In the genomic region with DNA sequence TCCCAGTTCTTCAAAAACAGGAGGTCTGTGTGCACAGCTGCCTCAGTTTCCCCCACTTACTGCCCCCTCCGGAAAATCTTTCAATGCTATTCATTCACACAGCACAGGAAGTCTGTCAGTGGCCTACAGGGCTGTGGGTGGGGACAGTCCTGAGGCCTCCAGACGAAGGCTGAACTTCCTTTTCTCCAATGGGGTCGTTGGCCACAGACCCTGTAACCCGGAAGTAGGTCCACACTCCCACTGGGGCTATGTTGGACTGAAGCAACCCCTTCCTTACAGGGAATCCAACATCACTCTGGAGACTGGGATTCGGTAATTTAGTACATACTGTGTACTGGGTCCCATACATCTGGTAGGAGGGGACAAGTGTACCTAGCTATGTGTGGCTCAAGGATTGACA, we compare ENCODE assay signal across 18 mouse cellular contexts. TPM values are rescaled to one million over a fixed set of nuclear protein-coding genes. Genes with fewer than 3 reads are reported as not detected.
DNase-seq lines count a peak whose midpoint lies in the region; ATAC-seq lines count a peak whose summit lies in the region.
"Had no signal": no experiment of that assay in that cellular context is flagged by ENCODE, and none has a peak within 500 bp of the region (broad histone marks: within the 10 kb centered on the region; RNA-seq: fewer than 3 reads in every experiment).

No protein-coding gene starts in this region.

- H3K9ac ChIP-seq in liver, embryonic 12.5 days, result no peak overlapping the region
- no peak overlapping the region for H3K9ac ChIP-seq in liver, embryonic 11.5 days (ENCODE audit: low read depth, low read length)
- H3K9ac ChIP-seq in midbrain, embryonic 15.5 days, result no peak overlapping the region
- H3K9ac ChIP-seq: forebrain, embryonic 12.5 days; midbrain, embryonic 13.5 days had no signal

- H3K27me3 ChIP-seq in liver, embryonic 12.5 days (replicated peaks), result peaks cover 14% of the 10 kb centered on the region
- no peaks in the 10 kb centered on the region for H3K27me3 ChIP-seq in liver, embryonic 11.5 days (replicated peaks; ENCODE audit: control insufficient read depth, insufficient read depth, low read length)
- H3K27me3 ChIP-seq in midbrain, embryonic 15.5 days (replicated peaks), result no peaks in the 10 kb centered on the region
- H3K27me3 ChIP-seq: forebrain, embryonic 12.5 days; midbrain, embryonic 13.5 days had no signal

- H3K4me3 ChIP-seq in liver, embryonic 12.5 days, result no peak overlapping the region
- H3K4me3 ChIP-seq in liver, embryonic 11.5 days (ENCODE audit: low read depth, low read length), result no peak overlapping the region
- H3K4me3 ChIP-seq in midbrain, embryonic 15.5 days, result no peak overlapping the region
- H3K4me3 ChIP-seq: forebrain, embryonic 12.5 days; midbrain, embryonic 13.5 days had no signal

- H3K27ac ChIP-seq in liver, embryonic 12.5 days, result peak overlapping the region; percentile 55; the same call in 1 of the 2 replicates
- no peak overlapping the region for H3K27ac ChIP-seq in liver, embryonic 11.5 days (ENCODE audit: low read depth, low read length)
- no peak overlapping the region for H3K27ac ChIP-seq in midbrain, embryonic 15.5 days
- H3K27ac ChIP-seq: forebrain, embryonic 12.5 days; midbrain, embryonic 13.5 days had no signal

- peak; percentile 57 for DNase-seq in CD4-positive, CD25-positive, alpha-beta regulatory T cell, adult 2 months (ENCODE audit: low read depth, low spot score)
- DNase-seq in liver, embryonic 11.5 days (ENCODE audit: low spot score), result no peak
- DNase-seq in A20 (ENCODE audit: low read depth, low spot score), result peak; percentile 69
- DNase-seq in induced T-regulatory cell, adult 2 months (ENCODE audit: low read depth), result peak; percentile 77
- no peak for DNase-seq in kidney, postnatal 25 days
- DNase-seq: adrenal gland, postnatal 36 days; cerebellum, postnatal 14 days; lung, postnatal 14 days had no signal

- H3K36me3 ChIP-seq in liver, embryonic 12.5 days, result no peaks in the 10 kb centered on the region
- no peaks in the 10 kb centered on the region for H3K36me3 ChIP-seq in liver, embryonic 11.5 days (ENCODE audit: control insufficient read depth, insufficient read depth, low read length)
- H3K36me3 ChIP-seq in midbrain, embryonic 15.5 days (replicated peaks), result no peaks in the 10 kb centered on the region
- H3K36me3 ChIP-seq: forebrain, embryonic 12.5 days; G1E; midbrain, embryonic 13.5 days had no signal

- peaks cover 69% of the 10 kb centered on the region for H3K4me1 ChIP-seq in liver, embryonic 12.5 days
- H3K4me1 ChIP-seq in liver, embryonic 11.5 days (replicated peaks; ENCODE audit: control insufficient read depth, insufficient read depth, low read length), result peaks cover 43% of the 10 kb centered on the region
- H3K4me1 ChIP-seq in midbrain, embryonic 15.5 days, result peaks cover 38% of the 10 kb centered on the region

- no peak overlapping the region for H3K4me2 ChIP-seq in liver, embryonic 12.5 days
- no peak overlapping the region for H3K4me2 ChIP-seq in liver, embryonic 11.5 days
- H3K4me2 ChIP-seq in midbrain, embryonic 15.5 days, result no peak overlapping the region
- H3K4me2 ChIP-seq: forebrain, embryonic 12.5 days; midbrain, embryonic 13.5 days had no signal

- WGBS in liver, embryonic 12.5 days (ENCODE audit: insufficient replicate concordance), result 25% methylated on average over 5 of the region's 5 CpGs
- 40% methylated on average over 5 of the region's 5 CpGs for WGBS in liver, embryonic 11.5 days
- WGBS in midbrain, embryonic 15.5 days, result 81% methylated on average over 5 of the region's 5 CpGs

- ATAC-seq in CD4-positive, CD25-positive, alpha-beta regulatory T cell, adult 4 months, result no peak
- no peak for ATAC-seq in liver, embryonic 12.5 days
- no peak for ATAC-seq in liver, embryonic 11.5 days (replicated peaks; ENCODE audit: low FRiP score)
- ATAC-seq in midbrain, embryonic 15.5 days (replicated peaks), result no peak
- ATAC-seq: intestine, postnatal 0 days; midbrain, embryonic 13.5 days had no signal

- H3K9me3 ChIP-seq in liver, embryonic 12.5 days (replicated peaks), result no peaks in the 10 kb centered on the region
- H3K9me3 ChIP-seq in liver, embryonic 11.5 days (ENCODE audit: control insufficient read depth, low read length), result no peaks in the 10 kb centered on the region
- H3K9me3 ChIP-seq in midbrain, embryonic 15.5 days, result no peaks in the 10 kb centered on the region
- H3K9me3 ChIP-seq: forebrain, embryonic 12.5 days; G1E; midbrain, embryonic 13.5 days had no signal

RNA-seq across cellular contexts. Expression of gene Jund, which starts 5.1 kb away (rescaled TPM):
- 10 to 100 TPM in 1 of 2 experiments, 1 to 10 TPM in 1; 7.6 to 23.3 TPM for polyA plus RNA-seq in CD4-positive, CD25-positive, alpha-beta regulatory T cell, adult 4 months (2017; shearing (Covaris generic))
- polyA plus RNA-seq in liver, embryonic 12.5 days (2016; fragmentation: Nextera tagmentation; extraction: Ambion mirVana), result 59.5 and 66.8 TPM in 2 replicates
- polyA plus RNA-seq in liver, embryonic 11.5 days (2014; fragmentation: Nextera tagmentation; extraction: Ambion mirVana), result 43.0 and 47.2 TPM in 2 replicates
- polyA plus RNA-seq in midbrain, embryonic 15.5 days (2015; fragmentation: Nextera tagmentation; extraction: Ambion mirVana), result 83.0 and 94.4 TPM in 2 replicates

RNA-seq across cellular contexts. Expression of gene Iqcn, which starts 9.6 kb away (rescaled TPM):
- polyA plus RNA-seq in CD4-positive, CD25-positive, alpha-beta regulatory T cell, adult 4 months (2017; shearing (Covaris generic)), result under 1 TPM in 1 of 2 experiments, not detected in 1; 0.07 TPM
- polyA plus RNA-seq in liver, embryonic 12.5 days (2016; fragmentation: Nextera tagmentation; extraction: Ambion mirVana), result not detected in 2 replicates
- not detected in 2 replicates for polyA plus RNA-seq in liver, embryonic 11.5 days (2014; fragmentation: Nextera tagmentation; extraction: Ambion mirVana)
- polyA plus RNA-seq in midbrain, embryonic 15.5 days (2015; fragmentation: Nextera tagmentation; extraction: Ambion mirVana), result 0.05 and 0.14 TPM in 2 replicates
- polyA plus RNA-seq: embryonic facial prominence, embryonic 14.5 days; G1E; intestine, postnatal 0 days; stomach, embryonic 16.5 days had no signal

RNA-seq across cellular contexts. Expression of gene Lsm4, which starts 20.6 kb away (rescaled TPM):
- polyA plus RNA-seq in CD4-positive, CD25-positive, alpha-beta regulatory T cell, adult 4 months (2017; shearing (Covaris generic)), result 10 to 100 TPM; 86.8 to 94.5 TPM
- 266 and 269 TPM in 2 replicates for polyA plus RNA-seq in liver, embryonic 12.5 days (2016; fragmentation: Nextera tagmentation; extraction: Ambion mirVana)
- polyA plus RNA-seq in liver, embryonic 11.5 days (2014; fragmentation: Nextera tagmentation; extraction: Ambion mirVana), result 342 and 357 TPM in 2 replicates
- polyA plus RNA-seq in midbrain, embryonic 15.5 days (2015; fragmentation: Nextera tagmentation; extraction: Ambion mirVana), result 175 and 193 TPM in 2 replicates

RNA-seq across cellular contexts. Expression of gene Gm3336, which starts 24.7 kb away (rescaled TPM):
- not detected for polyA plus RNA-seq in CD4-positive, CD25-positive, alpha-beta regulatory T cell, adult 4 months (2017; shearing (Covaris generic))
- not detected in 2 replicates for polyA plus RNA-seq in liver, embryonic 12.5 days (2016; fragmentation: Nextera tagmentation; extraction: Ambion mirVana)
- polyA plus RNA-seq in liver, embryonic 11.5 days (2014; fragmentation: Nextera tagmentation; extraction: Ambion mirVana), result 0.15 TPM in 1 of 2 replicates, not detected in the other
- not detected in 2 replicates for polyA plus RNA-seq in midbrain, embryonic 15.5 days (2015; fragmentation: Nextera tagmentation; extraction: Ambion mirVana)
- polyA plus RNA-seq: embryonic facial prominence, embryonic 14.5 days; forebrain, embryonic 12.5 days; limb, embryonic 14.5 days; midbrain, embryonic 13.5 days had no signal

RNA-seq across cellular contexts. Expression of gene Pde4c, which starts 29.9 kb away (rescaled TPM):
- under 1 TPM; 0.66 to 0.94 TPM for polyA plus RNA-seq in CD4-positive, CD25-positive, alpha-beta regulatory T cell, adult 4 months (2017; shearing (Covaris generic))
- polyA plus RNA-seq in liver, embryonic 12.5 days (2016; fragmentation: Nextera tagmentation; extraction: Ambion mirVana), result 0.56 and 0.71 TPM in 2 replicates
- polyA plus RNA-seq in liver, embryonic 11.5 days (2014; fragmentation: Nextera tagmentation; extraction: Ambion mirVana), result 0.83 and 1.3 TPM in 2 replicates
- polyA plus RNA-seq in midbrain, embryonic 15.5 days (2015; fragmentation: Nextera tagmentation; extraction: Ambion mirVana), result 0.15 and 0.46 TPM in 2 replicates

Comparison
In these comparisons a context has a peak if more than half of its experiments do, and no peak if none do; other contexts are left out.
1. DNase-seq: peak in CD4-positive, CD25-positive, alpha-beta regulatory T cell, adult 2 months (single experiment), A20 (single experiment) and induced T-regulatory cell, adult 2 months (single experiment); none in liver, embryonic 11.5 days (single experiment) and kidney, postnatal 25 days (0 of 2).